Mouse (Mus musculus): ENCODE results near the gene Tuba8.
A peak's percentile ranks its signal among the peaks of the same experiment; 100 is the strongest.

Tuba8 gene

GRCm38 (mm10) chr6:121194956-121195731 is 15.4 kb upstream of the Tuba8 start:
- no peak for DNase-seq (ENCODE audit: low spot score in 2 of 2)

GRCm38 (mm10) chr6:121197807-121198365 is 12.6 kb upstream of the Tuba8 start:
- no peak for DNase-seq (ENCODE audit: low spot score in 2 of 2)

GRCm38 (mm10) chr6:121200458-121200857 is 10.0 kb upstream of the Tuba8 start:
- no peak for DNase-seq (ENCODE audit: low spot score in 2 of 2)

GRCm38 (mm10) chr6:121202026-121202425 is 8.5 kb upstream of the Tuba8 start:
- DNase-seq (ENCODE audit: low spot score in 2 of 2) = peak in 1 of 2 experiments; percentile 16

- peak in 1 of 2 experiments; percentile 13 for DNase-seq (ENCODE audit: low spot score in 2 of 2)
Measured at GRCm38 (mm10) chr6:121206481-121206880, 4.0 kb upstream of the Tuba8 start.

GRCm38 (mm10) chr6:121209584-121209983 is 912 bp upstream of the Tuba8 start:
- DNase-seq (ENCODE audit: low spot score in 2 of 2) = no peak

- DNase-seq (ENCODE audit: low spot score in 2 of 2) = no peak
Measured at GRCm38 (mm10) chr6:121210926-121211289, 412 bp downstream of the Tuba8 start.

- no peak for DNase-seq (ENCODE audit: low spot score in 2 of 2)
Measured at GRCm38 (mm10) chr6:121211743-121212142, 1.2 kb downstream of the Tuba8 start.

- no peak for DNase-seq (ENCODE audit: low spot score in 2 of 2)
Measured at GRCm38 (mm10) chr6:121212988-121213387, 2.5 kb downstream of the Tuba8 start.

- DNase-seq (ENCODE audit: low spot score in 2 of 2) = no peak
Measured at GRCm38 (mm10) chr6:121214221-121214620, 3.7 kb downstream of the Tuba8 start.

- no peak for DNase-seq (ENCODE audit: low spot score in 2 of 2)
Measured at GRCm38 (mm10) chr6:121214667-121215330, 4.3 kb downstream of the Tuba8 start.

GRCm38 (mm10) chr6:121215336-121215735 is 4.8 kb downstream of the Tuba8 start:
- no peak for DNase-seq (ENCODE audit: low spot score in 2 of 2)

- no peak for DNase-seq (ENCODE audit: low spot score in 2 of 2)
Measured at GRCm38 (mm10) chr6:121215896-121216295, 5.4 kb downstream of the Tuba8 start.

- no peak for DNase-seq (ENCODE audit: low spot score in 2 of 2)
Measured at GRCm38 (mm10) chr6:121216589-121217255, 6.2 kb downstream of the Tuba8 start.

GRCm38 (mm10) chr6:121218002-121218401 is 7.5 kb downstream of the Tuba8 start:
- DNase-seq (ENCODE audit: low spot score in 2 of 2) = no peak

- no peak for DNase-seq (ENCODE audit: low spot score in 2 of 2)
Measured at GRCm38 (mm10) chr6:121219406-121219805, 8.9 kb downstream of the Tuba8 start.

- no peak for DNase-seq (ENCODE audit: low spot score in 2 of 2)
Measured at GRCm38 (mm10) chr6:121220181-121220580, 9.7 kb downstream of the Tuba8 start.

- DNase-seq (ENCODE audit: low spot score in 2 of 2) = no peak
Measured at GRCm38 (mm10) chr6:121221876-121222597, 11.5 kb downstream of the Tuba8 start.

- DNase-seq (ENCODE audit: low spot score in 2 of 2) = no peak
Measured at GRCm38 (mm10) chr6:121223001-121223400, 12.5 kb downstream of the Tuba8 start.

GRCm38 (mm10) chr6:121224067-121224466 is 13.6 kb downstream of the Tuba8 start:
- DNase-seq (ENCODE audit: low spot score in 2 of 2) = no peak

- no peak for DNase-seq (ENCODE audit: low spot score in 2 of 2)
Measured at GRCm38 (mm10) chr6:121224993-121225392, 14.5 kb downstream of the Tuba8 start.

- DNase-seq (ENCODE audit: low spot score in 2 of 2) = no peak
Measured at GRCm38 (mm10) chr6:121226043-121226442, 15.5 kb downstream of the Tuba8 start.
